Mouse (Mus musculus) ZHBTc4 (cell line): ENCODE measurements around the gene Serpina5.

ENCODE experiments used
- DNase-seq: peaks from one replicate; pipeline ENCODE4 v3.0.0-alpha.2; 2011; ENCODE audit warnings: low read depth, low spot score

Serpina5 gene

DNA sequence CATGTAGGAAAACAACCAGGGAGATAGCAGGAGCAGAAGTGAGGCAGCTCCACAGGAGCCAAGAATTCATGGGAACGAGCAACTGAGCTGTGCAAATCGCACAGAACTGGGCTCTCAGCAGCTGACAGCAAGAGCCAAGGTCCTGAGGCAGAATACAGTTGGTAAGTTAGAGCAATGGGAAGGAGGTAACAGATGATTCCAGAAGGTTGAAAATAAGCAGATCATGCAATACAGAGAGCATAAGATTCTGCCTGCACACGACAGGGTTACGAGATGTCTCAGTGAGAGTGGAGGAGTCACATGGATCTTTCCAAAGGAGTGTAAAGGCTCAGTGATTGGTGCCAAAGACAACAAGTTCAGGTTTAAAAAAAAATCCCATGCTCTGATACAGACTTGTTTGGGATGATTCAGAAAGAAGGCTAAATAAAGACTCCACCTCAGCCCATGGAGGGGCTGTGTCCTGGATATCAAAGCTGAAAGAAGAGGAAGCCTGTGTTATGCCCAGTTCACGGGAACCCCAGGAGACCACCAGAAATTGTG is 24.2 kb downstream of the Serpina5 start:
- DNase-seq, result no peak

DNA sequence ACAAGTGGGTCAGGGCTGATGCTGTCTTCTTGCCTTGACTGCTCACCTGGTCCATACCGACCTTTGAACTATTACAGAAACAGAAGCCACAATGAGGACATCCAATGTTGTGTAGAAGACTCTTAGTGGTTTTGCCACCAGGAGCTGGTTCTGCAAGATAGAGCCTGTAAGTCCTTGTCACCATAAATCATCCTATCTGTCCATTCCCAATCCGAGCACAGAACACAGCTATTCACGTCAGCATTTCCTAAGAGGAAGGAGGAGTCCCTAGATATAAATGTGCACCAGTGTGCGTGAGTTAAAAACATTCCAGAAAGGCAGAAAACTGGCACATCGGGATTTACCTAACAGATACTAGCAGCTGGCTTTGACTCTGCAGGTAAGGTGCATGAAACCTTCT is 26.8 kb downstream of the Serpina5 start, which contains the start of gene Serpina3b:
Gene Serpina3b (plus strand): TSS at position 301 of the 400 bp plus-strand sequence.
- no peak for DNase-seq

DNA sequence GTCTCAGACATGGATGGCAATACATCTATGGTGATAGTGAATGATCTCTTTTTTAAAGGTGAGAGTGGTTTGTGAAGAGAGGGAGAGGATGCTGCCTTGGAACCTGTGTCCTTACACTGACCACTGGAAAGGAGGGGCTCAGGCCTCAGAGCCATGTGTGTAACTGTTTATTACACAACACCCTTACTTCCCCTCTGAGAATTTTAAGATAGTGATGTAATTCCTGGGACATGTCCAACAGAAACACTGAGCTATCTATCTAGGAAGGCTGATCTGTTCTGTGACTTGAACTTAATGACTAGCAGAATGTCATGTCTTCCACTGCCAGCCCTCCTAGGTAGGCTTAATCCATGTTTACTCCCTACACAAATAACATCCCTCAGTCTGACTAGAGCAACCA is 30.1 kb downstream of the Serpina5 start:
- no peak for DNase-seq

- no peak for DNase-seq
Observed at GRCm38 (mm10) chr12:104138216-104138615, 37.3 kb downstream of the Serpina5 start.

DNA sequence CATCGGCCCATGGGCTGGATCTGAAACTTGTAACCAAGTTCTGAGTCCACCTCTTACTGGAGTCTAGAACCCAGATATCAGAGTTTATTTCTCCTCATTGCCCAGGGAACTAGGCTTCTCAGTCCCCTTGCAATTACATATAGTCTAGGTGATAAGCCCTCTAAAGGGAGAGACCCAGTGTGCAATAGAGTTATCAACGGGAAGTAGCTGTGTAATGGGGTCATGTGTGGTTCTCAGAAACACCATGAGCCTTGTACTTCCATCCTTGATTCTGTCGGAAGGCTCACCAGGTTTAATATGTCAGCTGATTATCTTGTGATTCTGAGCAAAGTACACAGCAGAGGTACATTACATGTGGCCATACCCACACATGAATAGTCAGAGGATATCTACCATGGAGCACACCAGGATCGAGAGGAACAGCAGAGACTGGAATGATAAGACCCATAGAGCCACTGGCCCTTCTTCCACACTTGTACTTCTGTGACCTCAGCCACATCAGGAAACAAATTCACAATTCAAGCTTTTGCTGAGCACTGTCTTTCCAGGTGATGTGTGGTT is 39.7 kb downstream of the Serpina5 start:
- no peak for DNase-seq

DNA sequence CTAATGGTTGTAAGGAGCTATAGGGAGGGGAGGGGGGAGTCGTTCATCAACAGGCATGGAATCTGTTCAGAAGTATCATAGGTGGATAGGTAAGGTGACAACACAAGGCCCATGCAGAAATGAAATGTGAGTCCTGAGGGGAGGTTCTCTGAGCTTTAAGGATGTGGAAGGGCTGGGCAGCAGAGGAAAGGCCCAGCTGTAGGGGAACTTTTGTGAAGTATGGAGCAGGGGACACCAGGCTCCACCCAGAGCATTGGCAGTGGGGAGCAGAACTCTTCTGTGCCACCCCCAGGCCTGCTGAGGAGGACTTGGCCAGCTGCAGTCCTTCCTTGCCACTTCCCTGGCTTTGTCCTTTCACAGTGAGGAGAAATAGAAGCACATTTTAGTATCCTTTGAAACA is 40.6 kb downstream of the Serpina5 start:
- DNase-seq, result no peak

GRCm38 (mm10) chr12:104142427-104142826 is 41.5 kb downstream of the Serpina5 start:
- DNase-seq, result no peak

DNA sequence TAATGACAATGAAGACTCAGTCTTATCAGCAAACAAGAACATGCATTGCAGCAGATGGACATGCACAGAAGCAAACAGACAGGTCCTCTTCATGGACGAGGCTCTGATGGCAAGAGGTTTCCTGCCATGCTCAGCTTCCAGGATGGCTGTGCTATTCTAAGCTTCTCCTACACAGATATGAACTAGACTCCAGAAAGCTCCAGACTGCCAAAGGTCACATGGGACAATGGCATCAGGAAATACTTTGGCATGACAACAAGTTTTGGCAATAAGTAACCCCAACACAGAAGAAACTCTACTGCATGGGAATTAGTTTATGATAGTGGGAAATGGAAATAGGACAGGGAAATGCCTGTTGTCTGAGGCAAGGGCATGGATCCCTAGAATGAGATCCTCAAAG is 42.4 kb downstream of the Serpina5 start:
- DNase-seq, result no peak

GRCm38 (mm10) chr12:104145571-104145970 is 44.7 kb downstream of the Serpina5 start:
- no peak for DNase-seq

- DNase-seq, result no peak
Observed at GRCm38 (mm10) chr12:104151989-104152388, 51.1 kb downstream of the Serpina5 start.

- DNase-seq, result no peak
Observed at GRCm38 (mm10) chr12:104153041-104153645, 52.2 kb downstream of the Serpina5 start.

DNA sequence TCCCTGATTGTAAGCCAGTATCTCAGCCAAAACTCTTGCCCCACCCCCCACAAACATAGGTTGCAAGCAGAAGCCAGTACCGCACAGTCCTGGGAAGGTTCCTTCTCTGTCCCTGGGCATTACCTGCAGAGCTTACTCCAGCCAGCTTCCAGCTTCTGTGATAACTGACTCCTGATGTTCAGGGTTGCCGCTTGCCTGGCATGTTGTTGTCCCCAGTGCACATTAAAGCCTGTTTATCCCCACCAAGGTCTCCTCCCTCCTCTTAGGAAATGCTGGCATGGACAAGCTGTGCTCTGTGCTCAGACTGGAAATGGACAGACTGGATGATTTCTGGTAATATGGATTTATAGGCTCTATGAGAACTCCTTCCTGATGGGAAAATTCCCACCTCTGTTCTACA is 52.7 kb downstream of the Serpina5 start, which contains the start of gene Serpina3c:
Gene Serpina3c (minus strand): TSS at position 215 of the 400 bp plus-strand sequence.
- DNase-seq, result no peak
